Comparison of ENCODE assay signal across 37 mouse cellular contexts in the genomic region with DNA sequence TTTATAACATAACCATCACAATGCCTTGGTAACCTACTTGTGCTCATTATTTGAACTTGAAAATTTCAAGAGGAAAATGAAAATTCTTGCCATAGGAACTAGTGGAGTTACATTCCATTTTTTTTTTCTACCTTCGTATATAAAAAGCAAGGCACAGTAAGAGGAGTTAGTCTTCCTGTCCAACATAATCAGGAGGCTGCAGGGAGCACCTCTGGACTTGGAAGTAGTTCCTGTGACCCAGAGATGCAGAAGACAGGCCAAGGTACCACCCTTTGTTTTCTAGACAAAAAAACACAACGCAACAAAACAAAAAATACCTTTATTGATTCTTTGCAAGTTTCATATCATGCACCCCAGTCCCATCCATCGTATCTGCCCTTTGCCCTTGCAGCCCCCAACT. TPM values are rescaled to one million over a fixed set of nuclear protein-coding genes. Genes with fewer than 3 reads are reported as not detected.
DNase-seq lines count a peak whose midpoint lies in the region; ATAC-seq and TF ChIP-seq lines count a peak whose summit lies in the region.
"Had no signal": no experiment of that assay in that cellular context is flagged by ENCODE, and none has a peak within 500 bp of the region (broad histone marks: within the 10 kb centered on the region; RNA-seq: fewer than 3 reads in every experiment).

No protein-coding gene starts in this region.

- H3K9me3 ChIP-seq in forebrain, embryonic 15.5 days: no peaks in the 10 kb centered on the region
- no peaks in the 10 kb centered on the region for H3K9me3 ChIP-seq in forebrain, embryonic 13.5 days (replicated peaks)
- no peaks in the 10 kb centered on the region for H3K9me3 ChIP-seq in liver, embryonic 11.5 days (ENCODE audit: control insufficient read depth, low read length)
- no peaks in the 10 kb centered on the region for H3K9me3 ChIP-seq in midbrain, embryonic 11.5 days (ENCODE audit: control insufficient read depth, low read length)
- no peaks in the 10 kb centered on the region for H3K9me3 ChIP-seq in midbrain, postnatal 0 days (ENCODE audit: low read length)
- no peaks in the 10 kb centered on the region for H3K9me3 ChIP-seq in neural tube, embryonic 15.5 days (replicated peaks)
- H3K9me3 ChIP-seq in embryonic facial prominence, embryonic 10.5 days: no peaks in the 10 kb centered on the region
- H3K9me3 ChIP-seq: embryonic facial prominence, embryonic 12.5 days; heart, embryonic 12.5 days; hindbrain, embryonic 15.5 days; intestine, embryonic 15.5 days; limb, embryonic 10.5 days; limb, embryonic 15.5 days had no signal

- no peak for TF ChIP-seq CTCF in midbrain, postnatal 0 days (IDR thresholded peaks at IDR 0.05)

- 0 out of 2 replicates have a peak overlapping the region, but pooled peaks have one; percentile 41 for H3K27ac ChIP-seq in forebrain, embryonic 15.5 days (replicated peaks)
- H3K27ac ChIP-seq in forebrain, embryonic 13.5 days: no peak overlapping the region
- peak overlapping the region; percentile 91 for H3K27ac ChIP-seq in liver, embryonic 11.5 days (ENCODE audit: low read depth, low read length)
- no peak overlapping the region for H3K27ac ChIP-seq in midbrain, embryonic 11.5 days (ENCODE audit: low read depth, low read length)
- H3K27ac ChIP-seq in midbrain, postnatal 0 days (ENCODE audit: low read depth, low read length): no peak overlapping the region
- H3K27ac ChIP-seq in neural tube, embryonic 15.5 days (replicated peaks): peak overlapping the region; percentile 54; the same call in 1 of the 2 replicates
- no peak overlapping the region for H3K27ac ChIP-seq in embryonic facial prominence, embryonic 10.5 days (replicated peaks)
- H3K27ac ChIP-seq: embryonic facial prominence, embryonic 12.5 days; hindbrain, embryonic 15.5 days; limb, embryonic 15.5 days had no signal

- H3K36me3 ChIP-seq in forebrain, embryonic 15.5 days: no peaks in the 10 kb centered on the region
- H3K36me3 ChIP-seq in forebrain, embryonic 13.5 days (ENCODE audit: poor library complexity, severe bottlenecking): no peaks in the 10 kb centered on the region
- no peaks in the 10 kb centered on the region for H3K36me3 ChIP-seq in liver, embryonic 11.5 days (ENCODE audit: control insufficient read depth, insufficient read depth, low read length)
- no peaks in the 10 kb centered on the region for H3K36me3 ChIP-seq in midbrain, embryonic 11.5 days (ENCODE audit: control insufficient read depth, insufficient read depth, low read length)
- no peaks in the 10 kb centered on the region for H3K36me3 ChIP-seq in midbrain, postnatal 0 days (ENCODE audit: insufficient read depth, low read length)
- H3K36me3 ChIP-seq in neural tube, embryonic 15.5 days: no peaks in the 10 kb centered on the region
- no peaks in the 10 kb centered on the region for H3K36me3 ChIP-seq in embryonic facial prominence, embryonic 10.5 days (replicated peaks)
- H3K36me3 ChIP-seq: embryonic facial prominence, embryonic 12.5 days; heart, embryonic 12.5 days; hindbrain, embryonic 15.5 days; intestine, embryonic 15.5 days; limb, embryonic 10.5 days; limb, embryonic 15.5 days had no signal

- no peak for DNase-seq in liver, embryonic 11.5 days (ENCODE audit: low spot score)
- no peak for DNase-seq in liver
- DNase-seq in midbrain, embryonic 11.5 days (ENCODE audit: low spot score, missing footprints): peak; percentile 61
- no peak for DNase-seq in midbrain, postnatal 0 days (ENCODE audit: low spot score)
- DNase-seq in embryonic facial prominence, embryonic 10.5 days (ENCODE audit: low spot score): no peak
- DNase-seq: cerebellum, adult 11 months; cerebellum, adult 9-10 months; cerebellum, postnatal 36 days; gastrocnemius, postnatal 25 days; heart, adult 18-20 months; heart, postnatal 4 days; kidney, postnatal 14 days; layer of hippocampus, adult 9-11 months; lung, postnatal 14 days; right cerebral cortex, adult 18-20 months; spleen, adult 18-20 months; thymus, postnatal 25 days had no signal

- H3K27me3 ChIP-seq in forebrain, embryonic 15.5 days: no peaks in the 10 kb centered on the region
- no peaks in the 10 kb centered on the region for H3K27me3 ChIP-seq in forebrain, embryonic 13.5 days
- H3K27me3 ChIP-seq in liver, embryonic 11.5 days (replicated peaks; ENCODE audit: control insufficient read depth, insufficient read depth, low read length): no peaks in the 10 kb centered on the region
- H3K27me3 ChIP-seq in midbrain, embryonic 11.5 days (ENCODE audit: control insufficient read depth, insufficient read depth, low read length): no peaks in the 10 kb centered on the region
- H3K27me3 ChIP-seq in midbrain, postnatal 0 days (ENCODE audit: insufficient read depth, low read length): no peaks in the 10 kb centered on the region
- no peaks in the 10 kb centered on the region for H3K27me3 ChIP-seq in neural tube, embryonic 15.5 days (replicated peaks)
- H3K27me3 ChIP-seq in embryonic facial prominence, embryonic 10.5 days (replicated peaks; ENCODE audit: low read depth, poor library complexity, severe bottlenecking): peaks cover 5% of the 10 kb centered on the region; the same call in 1 of the 2 replicates
- H3K27me3 ChIP-seq: embryonic facial prominence, embryonic 12.5 days; heart, embryonic 12.5 days; hindbrain, embryonic 15.5 days; intestine, embryonic 15.5 days; limb, embryonic 15.5 days had no signal

- H3K9ac ChIP-seq in forebrain, embryonic 15.5 days (replicated peaks): no peak overlapping the region
- no peak overlapping the region for H3K9ac ChIP-seq in forebrain, embryonic 13.5 days
- 0 out of 2 replicates have a peak overlapping the region, but pooled peaks have one; percentile 14 for H3K9ac ChIP-seq in liver, embryonic 11.5 days (ENCODE audit: low read depth, low read length)
- no peak overlapping the region for H3K9ac ChIP-seq in midbrain, embryonic 11.5 days (ENCODE audit: low read length)
- H3K9ac ChIP-seq in midbrain, postnatal 0 days (replicated peaks; ENCODE audit: low read length, poor library complexity, severe bottlenecking): no peak overlapping the region
- no peak overlapping the region for H3K9ac ChIP-seq in neural tube, embryonic 15.5 days (replicated peaks)
- H3K9ac ChIP-seq: embryonic facial prominence, embryonic 12.5 days; heart, embryonic 12.5 days; hindbrain, embryonic 15.5 days; intestine, embryonic 15.5 days; limb, embryonic 15.5 days had no signal

- WGBS in forebrain, embryonic 15.5 days: 72% methylated on average over 3 of the region's 3 CpGs
- WGBS in forebrain, embryonic 13.5 days: 76% methylated on average over 3 of the region's 3 CpGs
- 73% methylated on average over 3 of the region's 3 CpGs for WGBS in liver, embryonic 11.5 days
- WGBS in midbrain, embryonic 11.5 days: 78% methylated on average over 3 of the region's 3 CpGs
- WGBS in midbrain, postnatal 0 days: 83% methylated on average over 3 of the region's 3 CpGs
- 81% methylated on average over 3 of the region's 3 CpGs for WGBS in neural tube, embryonic 15.5 days
- 87% methylated on average over 3 of the region's 3 CpGs for WGBS in embryonic facial prominence, embryonic 10.5 days

- peaks cover 23% of the 10 kb centered on the region for H3K4me1 ChIP-seq in forebrain, embryonic 15.5 days
- peaks cover 37% of the 10 kb centered on the region for H3K4me1 ChIP-seq in forebrain, embryonic 13.5 days
- peaks cover 44% of the 10 kb centered on the region for H3K4me1 ChIP-seq in liver, embryonic 11.5 days (replicated peaks; ENCODE audit: control insufficient read depth, insufficient read depth, low read length)
- H3K4me1 ChIP-seq in midbrain, embryonic 11.5 days (ENCODE audit: control insufficient read depth, insufficient read depth, low read length): peaks cover 25% of the 10 kb centered on the region
- H3K4me1 ChIP-seq in midbrain, postnatal 0 days (ENCODE audit: insufficient read depth, low read length): 0 out of 2 replicates have a peak, but pooled peaks cover 4% of the 10 kb centered on the region
- peaks cover 23% of the 10 kb centered on the region for H3K4me1 ChIP-seq in neural tube, embryonic 15.5 days
- H3K4me1 ChIP-seq in embryonic facial prominence, embryonic 10.5 days: peaks cover 32% of the 10 kb centered on the region
- H3K4me1 ChIP-seq: limb, embryonic 15.5 days had no signal

- H3K4me3 ChIP-seq in forebrain, embryonic 15.5 days: no peak overlapping the region
- H3K4me3 ChIP-seq in forebrain, embryonic 13.5 days: no peak overlapping the region
- no peak overlapping the region for H3K4me3 ChIP-seq in liver, embryonic 11.5 days (ENCODE audit: low read depth, low read length)
- H3K4me3 ChIP-seq in midbrain, embryonic 11.5 days (ENCODE audit: low read depth, low read length): no peak overlapping the region
- no peak overlapping the region for H3K4me3 ChIP-seq in midbrain, postnatal 0 days (ENCODE audit: low read depth, low read length)
- H3K4me3 ChIP-seq in neural tube, embryonic 15.5 days (replicated peaks): no peak overlapping the region
- no peak overlapping the region for H3K4me3 ChIP-seq in embryonic facial prominence, embryonic 10.5 days
- H3K4me3 ChIP-seq: embryonic facial prominence, embryonic 12.5 days; heart, embryonic 12.5 days; hindbrain, embryonic 15.5 days; intestine, embryonic 15.5 days; limb, embryonic 10.5 days; limb, embryonic 15.5 days had no signal

- ATAC-seq in forebrain, embryonic 15.5 days (replicated peaks): no peak
- no peak for ATAC-seq in forebrain, embryonic 13.5 days
- ATAC-seq in liver, embryonic 11.5 days (replicated peaks; ENCODE audit: low FRiP score): no peak
- ATAC-seq in midbrain, embryonic 11.5 days (ENCODE audit: low FRiP score): no peak
- no peak for ATAC-seq in midbrain, postnatal 0 days (ENCODE audit: low FRiP score)
- ATAC-seq in neural tube, embryonic 15.5 days (ENCODE audit: low FRiP score): no peak
- ATAC-seq: Patski had no signal

- H3K4me2 ChIP-seq in forebrain, embryonic 15.5 days (replicated peaks): no peak overlapping the region
- no peak overlapping the region for H3K4me2 ChIP-seq in forebrain, embryonic 13.5 days
- peak overlapping the region; percentile 43 for H3K4me2 ChIP-seq in liver, embryonic 11.5 days
- no peak overlapping the region for H3K4me2 ChIP-seq in midbrain, embryonic 11.5 days
- H3K4me2 ChIP-seq in midbrain, postnatal 0 days (ENCODE audit: low read depth, low read length, poor library complexity, severe bottlenecking): no peak overlapping the region
- H3K4me2 ChIP-seq in neural tube, embryonic 15.5 days: no peak overlapping the region
- H3K4me2 ChIP-seq: embryonic facial prominence, embryonic 12.5 days; heart, embryonic 12.5 days; hindbrain, embryonic 15.5 days; intestine, embryonic 15.5 days; limb, embryonic 15.5 days had no signal

RNA-seq across cellular contexts. Expression of gene Serinc5, which starts 16.0 kb away (rescaled TPM):
- polyA plus RNA-seq in forebrain, embryonic 15.5 days (2015; fragmentation: Nextera tagmentation; extraction: Ambion mirVana): 22.5 and 23.1 TPM in 2 replicates
- polyA plus RNA-seq in forebrain, embryonic 13.5 days (2015; fragmentation: Nextera tagmentation; extraction: Ambion mirVana): 11.5 and 13.3 TPM in 2 replicates
- polyA plus RNA-seq in liver, embryonic 11.5 days (2014; fragmentation: Nextera tagmentation; extraction: Ambion mirVana): 27.5 and 30.3 TPM in 2 replicates
- 9.0 and 9.7 TPM in 2 replicates for polyA plus RNA-seq in midbrain, embryonic 11.5 days (2014; fragmentation: Nextera tagmentation; extraction: Ambion mirVana)
- total RNA-seq in midbrain, postnatal 0 days (2014; rRNA removed): 38.4 and 40.7 TPM in 2 replicates
- polyA plus RNA-seq in midbrain, postnatal 0 days (2015; fragmentation: Nextera tagmentation; extraction: Ambion mirVana): 12.8 and 13.5 TPM in 2 replicates
- 16.1 and 16.6 TPM in 2 replicates for polyA plus RNA-seq in neural tube, embryonic 15.5 days (2015; fragmentation: Nextera tagmentation; extraction: Ambion mirVana)
- polyA plus RNA-seq in embryonic facial prominence, embryonic 10.5 days (2016; fragmentation: Nextera tagmentation; extraction: Ambion mirVana): 11.6 TPM in 2 replicates

RNA-seq across cellular contexts. Expression of gene Spz1, which starts 18.9 kb away (rescaled TPM):
- polyA plus RNA-seq in forebrain, embryonic 15.5 days (2015; fragmentation: Nextera tagmentation; extraction: Ambion mirVana): not detected in 2 replicates
- polyA plus RNA-seq in forebrain, embryonic 13.5 days (2015; fragmentation: Nextera tagmentation; extraction: Ambion mirVana): not detected in 2 replicates
- polyA plus RNA-seq in liver, embryonic 11.5 days (2014; fragmentation: Nextera tagmentation; extraction: Ambion mirVana): not detected in 2 replicates
- polyA plus RNA-seq in midbrain, embryonic 11.5 days (2014; fragmentation: Nextera tagmentation; extraction: Ambion mirVana): not detected in 2 replicates
- not detected in 2 replicates for total RNA-seq in midbrain, postnatal 0 days (2014; rRNA removed)
- not detected in 2 replicates for polyA plus RNA-seq in midbrain, postnatal 0 days (2015; fragmentation: Nextera tagmentation; extraction: Ambion mirVana)
- not detected in 2 replicates for polyA plus RNA-seq in neural tube, embryonic 15.5 days (2015; fragmentation: Nextera tagmentation; extraction: Ambion mirVana)
- not detected in 2 replicates for polyA plus RNA-seq in embryonic facial prominence, embryonic 10.5 days (2016; fragmentation: Nextera tagmentation; extraction: Ambion mirVana)
- total RNA-seq: adrenal gland, postnatal 14 days; gastrocnemius, adult 18-20 months; gastrocnemius, postnatal 25 days; heart, adult 18-20 months; heart, postnatal 4 days; left cerebral cortex, postnatal 10 days; MEL; neutrophil, adult 5-6 weeks had no signal
- polyA plus RNA-seq: embryonic facial prominence, embryonic 12.5 days; forebrain, embryonic 11.5 days; frontal cortex, adult 2 months; heart, embryonic 12.5 days; heart, postnatal 0 days; hindbrain, embryonic 15.5 days; intestine, embryonic 15.5 days; kidney, embryonic 14.5 days; limb, embryonic 10.5 days; limb, embryonic 15.5 days; Patski; stomach, embryonic 16.5 days had no signal

Comparison
In these comparisons a context has a peak if more than half of its experiments do, and no peak if none do; other contexts are left out.
1. H3K27ac ChIP-seq: peak in forebrain, embryonic 15.5 days (single experiment), liver, embryonic 11.5 days (single experiment) and neural tube, embryonic 15.5 days (single experiment); none in forebrain, embryonic 13.5 days (single experiment), midbrain, embryonic 11.5 days (single experiment), midbrain, postnatal 0 days (single experiment) and embryonic facial prominence, embryonic 10.5 days (single experiment).